Comparison of ENCODE assay signal across 21 mouse cellular contexts in the genomic region with DNA sequence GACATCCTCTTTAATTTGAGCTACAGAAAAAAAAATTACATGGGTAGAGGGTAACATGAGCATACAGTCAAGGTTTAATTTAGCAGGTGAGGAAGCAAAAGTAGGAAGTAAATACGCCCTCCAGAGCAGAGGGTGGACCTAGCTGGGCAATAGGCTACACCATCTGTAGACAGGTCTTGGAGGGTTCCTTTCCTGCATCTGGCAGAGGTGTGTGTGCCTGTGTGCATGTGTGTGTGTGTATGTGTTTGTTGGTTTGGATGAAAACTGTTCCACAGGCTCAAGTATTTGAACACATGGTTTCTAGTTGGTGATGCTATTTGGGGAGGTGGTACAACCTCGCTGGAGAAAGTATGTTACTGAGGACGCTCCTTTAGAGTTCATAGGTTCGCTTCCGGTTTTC. TPM values are rescaled to one million over a fixed set of nuclear protein-coding genes. Genes with fewer than 3 reads are reported as not detected.
"Had no signal": no experiment of that assay in that cellular context is flagged by ENCODE, and none has a peak within 500 bp of the region (broad histone marks: within the 10 kb centered on the region; RNA-seq: fewer than 3 reads in every experiment).

No protein-coding gene starts in this region.

- H3K9me3 ChIP-seq: lung, embryonic 15.5 days; megakaryocyte, embryonic 14.5 days; midbrain, embryonic 13.5 days; midbrain, embryonic 15.5 days; neural tube, embryonic 13.5 days; neural tube, embryonic 15.5 days had no signal

- H3K4me3 ChIP-seq: lung, embryonic 15.5 days; megakaryocyte, embryonic 14.5 days; midbrain, embryonic 13.5 days; midbrain, embryonic 15.5 days; neural tube, embryonic 13.5 days; neural tube, embryonic 15.5 days had no signal

- H3K27ac ChIP-seq: lung, embryonic 15.5 days; macrophage; midbrain, embryonic 13.5 days; midbrain, embryonic 15.5 days; neural tube, embryonic 13.5 days; neural tube, embryonic 15.5 days had no signal

- H3K4me1 ChIP-seq: lung, embryonic 15.5 days; megakaryocyte, embryonic 14.5 days; midbrain, embryonic 13.5 days; midbrain, embryonic 15.5 days; neural tube, embryonic 13.5 days; neural tube, embryonic 15.5 days had no signal

- H3K36me3 ChIP-seq: lung, embryonic 15.5 days; midbrain, embryonic 13.5 days; midbrain, embryonic 15.5 days; neural tube, embryonic 13.5 days; neural tube, embryonic 15.5 days had no signal

- ATAC-seq: lung, postnatal 0 days; midbrain, embryonic 13.5 days; midbrain, embryonic 15.5 days had no signal

- H3K27me3 ChIP-seq: lung, embryonic 15.5 days; midbrain, embryonic 13.5 days; midbrain, embryonic 15.5 days; neural tube, embryonic 13.5 days; neural tube, embryonic 15.5 days had no signal

- DNase-seq: lung, adult 2 months; lung, postnatal 14 days; lung, postnatal 36 days; right cerebral cortex, adult 18-20 months; right cerebral cortex, postnatal 25 days; right cerebral cortex, postnatal 4 days; spleen, adult 18-20 months; thymus, adult 18-20 months; thymus, postnatal 14 days; thymus, postnatal 36 days had no signal

- H3K9ac ChIP-seq: lung, embryonic 15.5 days; midbrain, embryonic 13.5 days; midbrain, embryonic 15.5 days; neural tube, embryonic 13.5 days; neural tube, embryonic 15.5 days had no signal

- H3K4me2 ChIP-seq: lung, embryonic 15.5 days; midbrain, embryonic 11.5 days; midbrain, embryonic 13.5 days; midbrain, embryonic 15.5 days; neural tube, embryonic 13.5 days; neural tube, embryonic 15.5 days had no signal

RNA-seq across cellular contexts. Expression of gene Sox30, which starts 6.5 kb away (rescaled TPM):
- total RNA-seq: megakaryocyte progenitor cell, adult 5-6 weeks; monocyte, adult 5-6 weeks had no signal
- polyA plus RNA-seq: macrophage had no signal
